Mouse (Mus musculus) left cerebral cortex, adult 2 months (tissue): ENCODE data around the gene Klhl29. TPM values are rescaled to one million over a fixed set of nuclear protein-coding genes. Genes with fewer than 3 reads are reported as not detected.
A peak's percentile ranks its signal among the peaks of the same experiment; 100 is the strongest.

Source experiments
- DNase-seq, 2 experiments: peaks; one replicate each; pipeline ENCODE4 v3.0.0; 2021 to 2022; ENCODE audit warnings: low spot score in 2 of 2, mixed read lengths in 1 of 2; ENCODE audit errors: extremely low spot score in 1 of 2
- H3K27ac ChIP-seq: fragments of 200-600 bp; 2 replicates; pipeline ENCODE4 v1.8.1; 2022
- H3K4me3 ChIP-seq: fragments of 200-600 bp; 2 replicates; pipeline ENCODE4 v1.8.1; 2022
- CTCF ChIP-seq: fragments of 200-600 bp; IDR thresholded peaks from 2 replicates; pipeline ENCODE4 v1.8.1; 2022; ENCODE audit warnings: antibody characterized with exemption, mild to moderate bottlenecking, moderate library complexity
- intact Hi-C: fragments of 180-260 bp; cut with DNase I; formaldehyde crosslinking; loops from one replicate; pipeline ENCODE4 v1.15.1; 2025
- total RNA-seq, 2 experiments: library from RNA; stranded (reverse); gene quantifications; 2 replicates each; pipeline ENCODE4 v1.2.3; 2021

The Klhl29 gene
- total RNA-seq, 2 experiments from 2014 or later: 43.2 to 44.3 TPM

DNA sequence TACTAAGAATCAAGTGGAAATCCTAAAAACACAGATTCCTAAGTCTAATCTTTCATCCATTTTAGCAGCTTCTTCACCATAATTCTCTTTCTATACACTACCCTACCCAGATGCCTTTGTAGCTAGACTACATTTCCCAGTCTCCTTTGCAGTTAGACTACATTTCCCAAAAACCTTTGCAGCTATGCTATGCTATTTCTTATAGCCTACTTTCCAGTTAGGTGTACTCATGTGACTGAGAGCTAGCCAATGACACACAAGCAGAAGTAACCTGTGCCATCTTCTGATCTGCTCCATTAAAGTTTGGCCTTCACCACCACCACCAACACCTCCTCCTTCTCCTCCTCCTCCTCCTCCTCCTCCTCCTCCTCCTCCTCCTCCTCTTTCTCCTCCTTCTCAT is 11.2 kb upstream of the Klhl29 start:
- Histone ChIP-seq H3K4me3 (no peak overlapping the region), H3K27ac (0 out of 2 replicates have a peak overlapping the region, but pooled peaks have one; percentile 12)
- no peak for DNase-seq
- intact Hi-C loops: no loop called here
- no peak for TF ChIP-seq CTCF

DNA sequence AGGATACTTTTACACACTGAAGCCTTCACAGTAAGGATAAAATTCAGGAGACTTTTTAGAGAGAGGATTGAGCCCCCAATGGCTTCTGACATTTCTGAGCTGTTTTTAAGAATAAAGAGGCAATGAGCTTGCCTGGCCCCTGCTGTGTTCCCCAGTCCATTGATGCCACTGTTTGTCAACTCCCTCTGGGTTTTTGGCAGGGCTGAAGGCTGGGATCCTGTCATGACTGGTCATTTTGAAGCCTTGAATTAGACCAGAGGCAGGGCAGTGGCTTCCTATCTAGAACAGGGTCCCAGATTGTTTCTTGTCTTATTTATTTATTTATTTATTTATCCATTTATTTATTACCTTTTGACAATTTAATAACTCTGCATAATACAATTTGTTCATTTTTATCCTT is 6.2 kb upstream of the Klhl29 start:
- Histone ChIP-seq H3K4me3 (no peak overlapping the region), H3K27ac (no peak overlapping the region)
- intact Hi-C loops: no loop called here
- DNase-seq: no peak
- TF ChIP-seq CTCF: no peak

DNA sequence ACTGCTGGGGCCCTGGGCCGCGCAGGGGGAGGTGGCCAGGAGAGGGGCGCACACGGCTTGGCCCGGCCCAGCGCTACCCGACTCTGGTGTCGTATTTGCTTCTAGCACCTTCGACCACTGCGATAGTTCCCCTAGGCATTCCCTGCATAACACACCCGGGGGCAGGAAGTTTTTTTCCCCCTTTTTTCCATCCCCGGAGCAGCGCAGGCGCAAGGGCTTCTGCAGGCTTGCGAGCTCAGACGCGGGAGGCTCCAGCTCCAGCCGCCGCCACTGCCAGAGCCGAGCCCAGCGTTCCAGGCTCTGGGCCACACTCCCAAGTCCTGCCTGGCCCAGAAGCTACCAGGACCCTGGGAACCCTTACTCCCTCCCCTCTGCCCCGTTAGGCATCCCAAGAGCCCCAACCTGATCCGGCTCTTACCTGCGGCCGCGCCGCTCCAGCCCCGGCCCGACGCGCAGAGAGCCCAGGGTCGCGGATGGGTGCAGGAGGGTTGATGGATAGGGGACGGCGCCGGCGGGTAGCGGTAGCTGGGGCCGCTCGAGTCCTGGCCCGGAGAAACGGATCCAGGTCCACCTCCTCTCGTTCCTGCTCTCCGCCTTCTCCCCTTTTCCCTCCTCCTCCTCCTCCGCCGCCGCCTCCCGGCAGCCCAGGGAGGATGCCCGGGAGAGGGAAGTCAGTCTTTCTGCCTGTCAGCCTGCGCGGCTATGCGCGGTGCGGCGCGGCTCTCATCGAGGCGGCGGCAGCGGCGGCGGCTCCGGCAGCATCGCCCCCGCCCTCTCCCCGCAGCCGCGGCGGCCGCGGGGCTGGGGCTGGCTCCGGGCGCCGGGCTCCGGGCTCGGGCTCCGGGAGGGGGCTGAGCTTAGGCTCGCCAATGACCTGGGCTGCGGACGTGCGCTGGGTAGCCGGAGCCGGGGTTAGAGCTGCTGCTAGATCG is 532 bp downstream of the Klhl29 start:
- Histone ChIP-seq H3K27ac (peak overlapping the region; percentile 99), H3K4me3 (peak overlapping the region; percentile 71)
- intact Hi-C loops: loop anchor here (5.0 to 10.0 kb wide), 4 partner anchors 103 to 1260 kb away; no protein-coding TSS in a partner anchor
- no peak; the same call in 1 of the 2 replicates for TF ChIP-seq CTCF
- DNase-seq: peak; percentile 61 to 66

DNA sequence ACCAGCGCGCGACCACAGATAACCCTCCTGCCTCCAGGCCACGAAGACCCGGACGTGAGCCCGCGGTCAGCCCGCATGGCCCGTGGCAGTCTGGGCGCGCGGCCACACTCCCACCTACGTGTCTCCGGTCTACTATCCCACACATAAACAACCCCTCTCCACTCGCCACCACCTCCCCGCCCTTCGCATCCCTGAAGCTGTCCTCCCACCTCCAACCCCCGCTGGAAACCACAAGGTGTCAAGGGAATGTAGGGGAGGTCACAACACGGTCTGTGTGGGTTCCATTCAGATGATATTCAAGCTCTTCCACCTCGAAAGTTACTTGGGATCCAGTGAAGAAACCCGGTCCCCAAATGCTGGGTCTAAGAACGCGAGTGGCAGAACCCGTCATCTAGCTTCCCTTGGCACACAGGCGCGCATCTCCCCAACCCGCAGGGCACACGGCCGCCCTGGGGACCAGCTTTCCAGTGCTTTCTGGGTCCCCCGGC is 1.2 kb downstream of the Klhl29 start:
- H3K27ac ChIP-seq: peak overlapping the region; percentile 99
- TF ChIP-seq CTCF: no peak
- peak overlapping the region; percentile 71 for H3K4me3 ChIP-seq
- DNase-seq: peak; percentile 40 to 54
- intact Hi-C loops: loop anchor here (5.0 to 10.0 kb wide), 3 partner anchors 102 to 1261 kb away; no protein-coding TSS in a partner anchor

DNA sequence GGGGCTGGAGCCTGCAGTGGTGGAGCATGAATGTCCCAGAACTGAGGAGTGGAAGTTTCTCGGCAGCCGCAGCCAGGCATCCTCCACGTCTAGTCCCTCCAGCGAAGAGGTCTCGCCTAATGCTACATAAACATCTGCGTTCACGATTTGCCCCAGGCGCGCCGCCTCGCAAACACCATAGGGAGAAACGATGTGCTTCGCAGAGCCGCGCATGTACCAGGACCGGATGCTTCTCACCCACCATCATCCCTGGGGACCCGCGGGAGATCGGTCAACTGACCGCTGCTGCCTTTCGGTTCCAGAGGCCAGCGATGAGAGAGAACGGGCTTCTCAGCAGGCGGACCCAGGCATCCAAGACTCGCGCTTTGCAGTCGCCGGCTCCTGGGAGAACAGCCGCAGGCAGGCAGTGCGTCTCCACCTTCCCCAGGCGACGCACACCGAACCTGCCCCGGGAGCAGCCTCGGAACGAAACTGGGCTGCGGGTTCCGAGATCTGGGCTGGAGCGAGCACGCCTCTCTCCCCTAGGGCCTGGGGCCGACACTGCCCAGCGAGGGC is 1.8 kb downstream of the Klhl29 start:
- H3K4me3 ChIP-seq: peak overlapping the region; percentile 71
- DNase-seq: peak; percentile 46
- no peak for TF ChIP-seq CTCF
- peak overlapping the region; percentile 99 for H3K27ac ChIP-seq
- intact Hi-C loops: loop anchor here (5.0 to 10.0 kb wide), 3 partner anchors 101 to 1261 kb away; no protein-coding TSS in a partner anchor

DNA sequence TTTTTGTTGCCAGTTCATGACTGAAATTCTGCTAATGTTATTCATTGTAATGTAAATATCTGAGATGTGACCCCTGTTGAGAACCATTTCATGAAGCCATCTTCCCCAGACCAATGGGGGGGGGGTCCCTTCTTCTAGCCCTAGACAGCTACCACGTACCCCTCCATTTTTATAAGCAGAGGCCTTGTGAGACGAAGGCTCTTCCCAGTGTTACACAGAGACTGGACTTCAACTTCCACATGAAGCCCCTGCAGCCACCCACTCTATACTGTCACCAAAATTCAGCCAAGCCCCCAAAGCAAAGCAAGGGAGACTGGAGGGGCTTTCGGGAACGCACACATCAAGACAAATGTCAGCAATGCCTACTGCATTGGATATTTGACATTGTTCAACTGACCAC is 6.1 kb downstream of the Klhl29 start:
- Histone ChIP-seq H3K27ac (no peak overlapping the region), H3K4me3 (no peak overlapping the region)
- no peak for DNase-seq
- intact Hi-C loops: no loop called here
- TF ChIP-seq CTCF: no peak

DNA sequence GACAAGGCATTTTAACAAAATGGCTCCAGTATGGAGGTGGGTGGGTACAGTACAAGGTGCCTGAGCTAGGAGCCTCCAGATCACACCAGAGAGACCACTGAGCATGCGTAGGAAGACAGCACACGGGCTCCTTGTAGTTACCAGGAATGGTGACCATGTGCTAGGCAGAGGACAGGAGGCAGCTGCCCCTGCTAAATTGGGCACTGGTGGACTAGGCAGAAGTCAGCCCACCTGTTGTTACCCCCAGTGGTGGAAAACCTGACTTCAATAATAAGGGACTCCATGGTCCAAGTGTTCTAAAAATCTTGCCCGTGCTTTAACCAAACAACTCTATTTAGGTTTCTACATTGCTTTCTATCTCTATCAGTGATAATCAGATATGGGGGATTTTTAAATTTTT is 10.6 kb downstream of the Klhl29 start:
- TF ChIP-seq CTCF: no peak
- Histone ChIP-seq H3K27ac (peak overlapping the region; percentile 61; the same call in 1 of the 2 replicates), H3K4me3 (no peak overlapping the region)
- DNase-seq: no peak
- intact Hi-C loops: no loop called here

DNA sequence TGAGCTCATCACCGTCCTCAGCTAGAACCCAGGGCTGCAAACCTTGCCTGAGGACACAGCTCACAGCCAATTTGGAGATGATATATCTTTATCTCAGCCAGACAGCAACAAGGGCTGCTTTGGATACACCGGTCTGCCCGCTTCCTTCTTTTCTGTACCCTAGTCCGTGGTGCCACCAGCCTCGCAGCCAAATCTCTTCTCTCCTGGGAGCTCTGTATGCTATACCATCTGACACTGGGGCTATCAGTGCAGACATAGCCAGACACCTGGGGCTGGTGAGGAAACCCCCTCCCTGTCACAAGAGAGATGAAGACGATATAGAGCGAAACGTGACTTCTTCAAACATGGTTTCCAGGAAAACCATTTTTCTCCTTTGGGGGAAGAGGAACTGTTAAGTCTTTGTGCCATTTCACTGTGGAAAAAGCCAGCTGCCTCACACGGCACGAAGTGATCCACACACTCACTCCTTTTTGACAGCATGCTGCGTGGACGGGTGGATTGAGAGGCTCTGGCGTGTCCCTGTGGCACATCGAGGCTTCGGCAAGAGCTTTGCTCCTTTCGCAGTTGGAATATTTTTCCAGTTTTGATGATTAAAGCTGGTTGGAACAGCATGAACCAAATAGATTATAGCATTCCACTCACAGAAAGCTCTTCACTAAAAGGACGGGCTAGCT is 11.4 kb downstream of the Klhl29 start:
- no peak for DNase-seq

DNA sequence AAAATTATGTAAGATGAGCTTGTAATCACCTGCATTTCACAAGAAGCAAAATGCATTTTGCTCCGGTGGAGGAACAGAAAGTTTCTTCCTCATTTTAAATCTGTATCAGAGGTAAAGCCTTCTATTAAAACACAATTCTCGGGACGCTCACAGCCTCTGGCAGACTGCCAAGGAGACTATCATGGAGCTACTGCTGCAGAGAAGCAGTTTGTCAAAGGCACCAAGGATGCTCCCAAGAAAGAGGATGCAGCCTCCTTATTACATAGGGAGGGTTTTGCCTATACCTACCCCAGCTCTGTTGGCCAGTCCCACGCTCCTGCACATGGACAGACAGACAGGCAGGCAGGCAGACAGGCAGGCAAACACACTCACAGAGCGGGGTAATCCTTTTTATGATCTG is 16.4 kb downstream of the Klhl29 start:
- TF ChIP-seq CTCF: no peak
- Histone ChIP-seq H3K4me3 (no peak overlapping the region), H3K27ac (peak overlapping the region; percentile 32; the same call in 1 of the 2 replicates)
- peak in 1 of 2 experiments; percentile 56 for DNase-seq
- intact Hi-C loops: loop anchor here (5.0 kb wide), 1 partner anchor 217 kb away; no protein-coding TSS in a partner anchor

More for the DNA sequence above, 11.4 kb downstream of the Klhl29 start:
- Histone ChIP-seq H3K27ac (peak overlapping the region; percentile 61), H3K4me3 (no peak overlapping the region)
- no peak for TF ChIP-seq CTCF
- intact Hi-C loops: no loop called here

DNA sequence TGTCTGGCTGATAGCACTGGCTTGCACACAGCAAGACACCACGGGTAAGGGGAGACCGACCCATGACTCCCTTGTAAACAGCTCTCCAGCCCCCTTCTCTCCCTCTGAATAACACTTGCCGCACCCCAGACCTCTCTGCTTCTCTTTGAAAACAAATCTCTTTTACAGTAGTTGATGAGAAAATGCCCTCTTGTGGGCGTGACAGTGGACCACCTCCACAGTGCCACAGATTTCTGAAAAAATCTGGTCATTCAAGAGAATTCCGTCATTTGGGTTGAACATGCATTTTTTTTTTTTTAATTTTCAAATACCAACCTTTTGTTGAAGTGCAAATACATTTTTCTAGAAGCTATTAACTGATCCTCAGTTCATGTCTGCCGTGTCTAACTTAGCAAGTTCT is 17.0 kb downstream of the Klhl29 start:
- Histone ChIP-seq H3K4me3 (no peak overlapping the region), H3K27ac (no peak overlapping the region)
- no peak for DNase-seq
- intact Hi-C loops: loop anchor here (5.0 kb wide), 1 partner anchor 216 kb away; no protein-coding TSS in a partner anchor
- TF ChIP-seq CTCF: peak; percentile 8; the same call in 1 of the 2 replicates

DNA sequence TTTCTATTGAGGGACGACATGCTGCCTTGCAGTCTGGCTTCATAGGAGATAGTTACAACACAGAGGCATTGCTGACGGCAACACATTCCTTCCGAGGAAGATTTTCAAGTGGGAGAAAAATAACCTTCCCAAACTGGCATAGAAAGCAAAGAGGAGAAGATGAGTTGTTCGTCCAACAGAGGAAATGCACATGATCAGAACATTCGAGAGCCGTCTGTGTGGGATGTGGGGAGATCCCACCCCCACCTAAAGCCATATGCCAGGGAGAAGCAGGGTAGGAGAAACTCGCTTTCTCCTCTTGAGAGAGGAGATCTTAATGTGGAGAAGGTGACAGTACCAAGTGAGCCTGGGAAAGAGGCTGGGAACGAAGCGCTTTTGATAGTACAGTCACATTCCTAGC is 22.1 kb downstream of the Klhl29 start:
- DNase-seq: no peak
- TF ChIP-seq CTCF: no peak
- peak overlapping the region; percentile 63 for H3K27ac ChIP-seq
- intact Hi-C loops: no loop called here
- H3K4me3 ChIP-seq: no peak overlapping the region
